Mouse (Mus musculus): ENCODE measurements around the gene Nhlrc3. TPM values are rescaled to one million over a fixed set of nuclear protein-coding genes. Genes with fewer than 3 reads are reported as not detected.
A peak's percentile ranks its signal among the peaks of the same experiment; 100 is the strongest.

Gene Nhlrc3
- polyA plus RNA-seq, 1 experiment: 10.6 TPM

DNA sequence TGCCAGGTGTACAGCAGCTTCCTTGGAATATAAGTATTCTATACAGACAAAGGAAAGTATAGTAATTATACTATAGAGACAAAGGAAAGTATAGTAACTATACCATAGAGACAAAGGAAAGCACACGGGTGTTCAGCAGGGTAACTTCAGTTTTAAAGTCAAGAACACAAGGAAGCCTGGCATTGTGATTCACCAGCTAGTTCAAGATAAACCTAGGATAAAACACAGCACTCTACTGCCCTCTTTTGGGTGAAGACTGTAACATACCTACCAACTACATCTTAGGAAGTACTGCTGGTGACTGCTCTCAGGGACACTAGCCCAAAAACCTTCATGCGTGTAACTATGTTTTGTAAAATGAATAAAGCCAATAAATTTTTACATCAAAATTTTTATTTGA, 14.9 kb downstream of the Nhlrc3 start:
- Histone ChIP-seq H3K36me3 (ENCODE audit: control insufficient read depth, insufficient read depth, low read length) (peaks cover 2% of the 10 kb centered on the region; the same call in 1 of the 2 replicates), H3K27ac (ENCODE audit: insufficient read depth, low read depth, low read length) (no peak overlapping the region), H3K4me3 (ENCODE audit: insufficient read depth, low read depth, low read length) (no peak overlapping the region), H3K27me3 (replicated peaks; ENCODE audit: control insufficient read depth, insufficient read depth, low read length) (no peaks in the 10 kb centered on the region), H3K4me1 (ENCODE audit: control insufficient read depth, insufficient read depth, low read length) (no peaks in the 10 kb centered on the region)
- DNase-seq: peak; percentile 86
- 16% methylated on average over 2 of the region's 2 CpGs for WGBS
- no peak for TF ChIP-seq POLR2A (IDR thresholded peaks at IDR 0.05; ENCODE audit: low read depth, low read length)
- peak; percentile 41 for TF ChIP-seq CTCF (conservative IDR thresholded peaks at IDR 0.05; ENCODE audit: insufficient read depth, insufficient read length, low read depth, low read length)

DNA sequence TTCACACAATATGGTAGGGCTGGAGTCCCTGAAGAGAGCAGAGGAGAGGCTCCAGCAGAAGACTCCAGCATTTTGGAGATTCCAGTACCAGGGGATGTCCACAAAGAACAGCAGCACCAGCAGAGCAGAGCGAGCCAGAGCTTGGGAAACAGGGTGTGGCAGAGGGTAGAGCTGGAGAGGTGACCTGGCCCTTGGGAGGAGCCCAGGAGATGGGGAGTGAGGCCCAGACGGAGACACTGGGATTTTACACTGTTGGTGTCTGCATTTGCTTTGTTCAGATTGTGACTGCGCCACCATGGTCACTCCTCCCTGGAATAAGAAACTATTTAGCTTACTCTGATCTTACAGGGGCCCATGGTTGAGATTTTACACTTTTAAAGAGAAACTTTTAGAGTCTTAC, 16.3 kb downstream of the Nhlrc3 start:
- no peak for DNase-seq
- H3K36me3 ChIP-seq (ENCODE audit: control insufficient read depth, insufficient read depth, low read length): peaks cover 2% of the 10 kb centered on the region; the same call in 1 of the 2 replicates
- 96% methylated on average over 3 of the region's 3 CpGs for whole genome bisulfite sequencing
- no peak overlapping the region for H3K27ac ChIP-seq (ENCODE audit: insufficient read depth, low read depth, low read length)
- TF ChIP-seq POLR2A (IDR thresholded peaks at IDR 0.05; ENCODE audit: low read depth, low read length) (no peak), CTCF (conservative IDR thresholded peaks at IDR 0.05; ENCODE audit: insufficient read depth, insufficient read length, low read depth, low read length) (no peak)
- no peaks in the 10 kb centered on the region for H3K27me3 ChIP-seq (replicated peaks; ENCODE audit: control insufficient read depth, insufficient read depth, low read length)
- H3K4me1 ChIP-seq (ENCODE audit: control insufficient read depth, insufficient read depth, low read length): no peaks in the 10 kb centered on the region
- no peak overlapping the region for H3K4me3 ChIP-seq (ENCODE audit: insufficient read depth, low read depth, low read length)

DNA sequence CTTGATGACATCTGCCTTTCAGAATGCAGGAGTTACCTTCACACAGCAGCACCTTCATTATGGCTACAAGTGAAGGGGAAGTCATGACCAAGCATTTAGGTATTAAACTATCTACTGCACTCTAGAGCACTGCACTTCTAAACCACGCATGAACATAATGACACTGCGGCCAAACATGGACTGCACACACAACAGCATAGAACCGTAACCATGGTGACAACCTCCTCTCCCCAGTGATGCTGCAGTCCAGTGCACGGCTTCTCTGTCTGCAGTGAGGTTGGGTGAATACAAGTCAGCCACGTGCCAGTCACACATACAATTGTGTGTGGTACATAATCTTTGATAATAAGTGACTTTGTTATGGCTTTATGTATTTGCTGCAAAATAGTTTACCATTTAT, 17.6 kb downstream of the Nhlrc3 start:
- 87% methylated on average over 5 of the region's 5 CpGs for WGBS
- Histone ChIP-seq H3K4me1 (ENCODE audit: control insufficient read depth, insufficient read depth, low read length) (no peaks in the 10 kb centered on the region), H3K36me3 (ENCODE audit: control insufficient read depth, insufficient read depth, low read length) (peaks cover 2% of the 10 kb centered on the region; the same call in 1 of the 2 replicates), H3K4me3 (ENCODE audit: insufficient read depth, low read depth, low read length) (no peak overlapping the region), H3K27me3 (replicated peaks; ENCODE audit: control insufficient read depth, insufficient read depth, low read length) (no peaks in the 10 kb centered on the region), H3K27ac (ENCODE audit: insufficient read depth, low read depth, low read length) (no peak overlapping the region)
- DNase-seq: no peak
- TF ChIP-seq CTCF (conservative IDR thresholded peaks at IDR 0.05; ENCODE audit: insufficient read depth, insufficient read length, low read depth, low read length): no peak
- no peak for TF ChIP-seq POLR2A (IDR thresholded peaks at IDR 0.05; ENCODE audit: low read depth, low read length)

DNA sequence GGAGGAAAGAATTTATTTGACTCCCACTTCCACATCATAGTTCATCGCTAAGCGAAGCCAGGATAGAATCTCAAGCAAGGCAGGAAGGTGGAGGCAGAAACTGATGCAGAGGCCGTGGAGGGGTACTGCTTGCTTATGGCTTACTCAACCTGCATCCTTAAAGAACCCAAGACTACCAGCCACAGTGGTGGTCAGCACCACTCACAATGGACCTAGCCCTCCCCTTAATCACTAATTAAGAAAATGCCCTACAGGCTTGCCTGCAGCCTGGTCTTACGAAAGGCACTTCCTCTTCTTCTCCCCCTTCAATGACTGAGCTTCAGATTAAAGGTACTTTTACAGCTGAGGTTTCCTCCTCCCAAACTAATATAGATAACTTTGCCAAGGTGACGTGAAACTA, 26.6 kb downstream of the Nhlrc3 start:
- TF ChIP-seq CTCF (conservative IDR thresholded peaks at IDR 0.05; ENCODE audit: insufficient read depth, insufficient read length, low read depth, low read length) (no peak), POLR2A (IDR thresholded peaks at IDR 0.05; ENCODE audit: low read depth, low read length) (no peak)
- Histone ChIP-seq H3K4me3 (ENCODE audit: insufficient read depth, low read depth, low read length) (no peak overlapping the region), H3K27ac (ENCODE audit: insufficient read depth, low read depth, low read length) (no peak overlapping the region), H3K27me3 (replicated peaks; ENCODE audit: control insufficient read depth, insufficient read depth, low read length) (no peaks in the 10 kb centered on the region), H3K4me1 (ENCODE audit: control insufficient read depth, insufficient read depth, low read length) (no peaks in the 10 kb centered on the region), H3K36me3 (ENCODE audit: control insufficient read depth, insufficient read depth, low read length) (no peaks in the 10 kb centered on the region)
- no peak for DNase-seq
- 54% methylated on average over 5 of the region's 5 CpGs for WGBS

DNA sequence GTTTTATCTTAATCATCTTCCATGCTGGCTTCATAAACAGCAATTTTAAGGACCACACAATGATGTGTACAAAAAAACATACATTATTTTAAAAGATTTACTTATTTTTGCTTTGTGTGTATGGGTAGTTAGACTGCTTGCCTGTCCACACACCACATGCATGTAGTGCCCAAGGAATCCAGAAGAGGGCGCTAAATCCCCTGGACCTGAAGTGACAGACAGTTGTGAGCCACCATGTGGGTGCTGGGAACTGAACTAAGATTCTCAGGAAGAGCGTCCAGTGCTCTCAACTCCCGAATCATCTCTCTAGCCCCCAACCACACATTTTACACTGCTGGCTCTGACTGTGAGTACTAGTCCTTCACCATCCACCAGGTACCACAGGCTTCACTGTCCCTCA, 28.5 kb downstream of the Nhlrc3 start:
- TF ChIP-seq CTCF (conservative IDR thresholded peaks at IDR 0.05; ENCODE audit: insufficient read depth, insufficient read length, low read depth, low read length): peak; percentile 26; the same call in 1 of the 2 replicates
- no peak for TF ChIP-seq POLR2A (IDR thresholded peaks at IDR 0.05; ENCODE audit: low read depth, low read length)
- Histone ChIP-seq H3K27ac (ENCODE audit: insufficient read depth, low read depth, low read length) (no peak overlapping the region), H3K36me3 (ENCODE audit: control insufficient read depth, insufficient read depth, low read length) (no peaks in the 10 kb centered on the region), H3K27me3 (replicated peaks; ENCODE audit: control insufficient read depth, insufficient read depth, low read length) (no peaks in the 10 kb centered on the region), H3K4me3 (ENCODE audit: insufficient read depth, low read depth, low read length) (no peak overlapping the region), H3K4me1 (ENCODE audit: control insufficient read depth, insufficient read depth, low read length) (no peaks in the 10 kb centered on the region)
- no peak for DNase-seq
- WGBS: 83% methylated on average over 3 of the region's 3 CpGs

DNA sequence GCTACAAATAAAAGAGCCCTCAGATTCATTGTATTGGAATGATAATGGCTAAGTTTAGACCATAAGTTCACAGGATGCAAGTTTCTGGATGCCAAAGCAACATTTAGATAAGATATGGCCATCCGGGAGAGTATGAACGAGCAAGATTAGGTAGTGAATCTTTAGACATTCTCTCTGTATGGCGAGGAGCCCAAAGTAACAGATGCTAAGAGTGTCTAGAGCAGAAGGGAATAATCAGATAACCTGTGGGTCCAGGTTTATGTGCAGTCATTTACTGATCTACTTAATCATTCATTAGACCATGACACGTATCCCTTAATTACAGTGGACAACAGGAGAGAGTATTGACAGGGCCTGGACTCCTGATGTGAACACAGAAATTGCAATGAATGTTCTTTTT, 39.6 kb downstream of the Nhlrc3 start:
- Histone ChIP-seq H3K4me1 (ENCODE audit: control insufficient read depth, insufficient read depth, low read length) (no peaks in the 10 kb centered on the region), H3K27me3 (replicated peaks; ENCODE audit: control insufficient read depth, insufficient read depth, low read length) (no peaks in the 10 kb centered on the region), H3K4me3 (ENCODE audit: insufficient read depth, low read depth, low read length) (no peak overlapping the region), H3K36me3 (ENCODE audit: control insufficient read depth, insufficient read depth, low read length) (no peaks in the 10 kb centered on the region), H3K27ac (ENCODE audit: insufficient read depth, low read depth, low read length) (no peak overlapping the region)
- DNase-seq: no peak
- TF ChIP-seq CTCF (conservative IDR thresholded peaks at IDR 0.05; ENCODE audit: insufficient read depth, insufficient read length, low read depth, low read length) (no peak), POLR2A (IDR thresholded peaks at IDR 0.05; ENCODE audit: low read depth, low read length) (no peak)
- WGBS: 86% methylated on average over 4 of the region's 4 CpGs

DNA sequence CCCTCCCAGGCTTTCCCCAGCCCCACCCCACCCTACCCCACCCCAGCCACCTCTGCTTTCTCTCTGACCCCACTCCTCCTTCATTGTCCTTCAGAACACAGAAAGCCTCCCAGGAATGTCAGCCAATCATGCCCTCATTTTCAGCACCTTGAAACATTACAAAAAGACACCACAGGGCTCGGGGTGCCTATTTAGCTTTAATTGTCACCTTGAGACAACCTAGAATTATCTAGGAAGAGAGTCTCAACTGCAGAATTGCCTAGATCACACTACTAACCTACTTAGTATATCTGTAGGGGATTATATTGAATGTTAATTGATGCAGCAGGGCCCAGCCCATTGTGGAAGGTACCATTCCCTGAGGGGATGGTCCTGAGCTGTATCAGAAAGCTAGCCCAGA, 40.4 kb downstream of the Nhlrc3 start:
- TF ChIP-seq CTCF (conservative IDR thresholded peaks at IDR 0.05; ENCODE audit: insufficient read depth, insufficient read length, low read depth, low read length) (no peak), POLR2A (IDR thresholded peaks at IDR 0.05; ENCODE audit: low read depth, low read length) (no peak)
- no peaks in the 10 kb centered on the region for H3K36me3 ChIP-seq (ENCODE audit: control insufficient read depth, insufficient read depth, low read length)
- H3K4me3 ChIP-seq (ENCODE audit: insufficient read depth, low read depth, low read length): no peak overlapping the region
- H3K27me3 ChIP-seq (replicated peaks; ENCODE audit: control insufficient read depth, insufficient read depth, low read length): no peaks in the 10 kb centered on the region
- no peaks in the 10 kb centered on the region for H3K4me1 ChIP-seq (ENCODE audit: control insufficient read depth, insufficient read depth, low read length)
- 74% methylated on average over 1 of the region's 1 CpGs for WGBS
- H3K27ac ChIP-seq (ENCODE audit: insufficient read depth, low read depth, low read length): no peak overlapping the region
- no peak for DNase-seq

DNA sequence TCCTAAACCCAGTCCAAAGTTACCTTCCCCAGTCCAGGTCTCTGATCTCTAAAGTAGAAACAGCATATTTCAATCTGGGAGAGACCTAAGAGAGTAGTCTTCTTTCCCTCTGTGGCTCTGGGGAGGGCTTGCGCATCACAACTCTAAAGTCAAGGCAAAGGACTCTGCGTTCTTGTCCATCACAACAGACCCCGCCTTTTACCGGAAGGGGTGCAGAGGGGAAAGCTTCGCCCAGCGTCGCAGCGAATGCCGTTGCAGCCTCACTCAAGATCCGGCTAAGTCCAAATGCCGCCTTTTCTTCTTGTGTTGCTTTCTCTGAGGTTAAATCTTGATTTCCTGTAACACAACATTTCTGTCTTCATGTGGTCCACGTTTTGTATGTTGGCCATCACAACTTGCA, 41.5 kb downstream of the Nhlrc3 start:
- WGBS: 90% methylated on average over 12 of the region's 12 CpGs
- Histone ChIP-seq H3K27ac (ENCODE audit: insufficient read depth, low read depth, low read length) (no peak overlapping the region), H3K27me3 (replicated peaks; ENCODE audit: control insufficient read depth, insufficient read depth, low read length) (no peaks in the 10 kb centered on the region), H3K36me3 (ENCODE audit: control insufficient read depth, insufficient read depth, low read length) (no peaks in the 10 kb centered on the region), H3K4me1 (ENCODE audit: control insufficient read depth, insufficient read depth, low read length) (no peaks in the 10 kb centered on the region), H3K4me3 (ENCODE audit: insufficient read depth, low read depth, low read length) (no peak overlapping the region)
- DNase-seq: no peak
- TF ChIP-seq CTCF (conservative IDR thresholded peaks at IDR 0.05; ENCODE audit: insufficient read depth, insufficient read length, low read depth, low read length): no peak
- no peak for TF ChIP-seq POLR2A (IDR thresholded peaks at IDR 0.05; ENCODE audit: low read depth, low read length)

Measured in kidney, adult 2 months (tissue).